Mouse (Mus musculus) hindbrain, postnatal 0 days (tissue): ENCODE results near the gene Fibp. TPM values are rescaled to one million over a fixed set of nuclear protein-coding genes. Genes with fewer than 3 reads are reported as not detected.
"Not testable (repeated sequence)": the region's sequence is repeated elsewhere in the genome, so short reads cannot be mapped to it uniquely, and the experiment has no call there.

Experiments
- ATAC-seq: fragments of 200-750 bp; cut with Nextera tagmentation; 2 replicates; pipeline ENCODE4 v1.8.0; 2017; ENCODE audit warnings: mild to moderate bottlenecking, moderate TSS enrichment, moderate library complexity
- DNase-seq: peaks from one replicate; pipeline ENCODE4 v3.0.0-alpha.2; 2015; ENCODE audit warnings: low spot score
- H3K27ac ChIP-seq: fragments of 300-500 bp; sonication (generic); 2 replicates; pipeline ENCODE4 v1.5.1; 2014; ENCODE audit warnings: mild to moderate bottlenecking
- H3K27me3 ChIP-seq: fragments of 300-500 bp; sonication (generic); 2 replicates; pipeline ENCODE4 v1.6.1; 2014; ENCODE audit warnings: low read length, mixed read lengths; ENCODE audit not compliant: insufficient read depth
- H3K36me3 ChIP-seq: fragments of 300-500 bp; sonication (generic); 2 replicates; pipeline ENCODE4 v1.6.1; 2014; ENCODE audit warnings: low read length, mixed read lengths; ENCODE audit not compliant: insufficient read depth
- H3K4me1 ChIP-seq: fragments of 300-500 bp; sonication (generic); 2 replicates; pipeline ENCODE4 v1.6.1; 2014; ENCODE audit warnings: antibody characterized with exemption, low read length, mixed read lengths; ENCODE audit not compliant: insufficient read depth
- H3K4me2 ChIP-seq: fragments of 300-500 bp; sonication (generic); 2 replicates; pipeline ENCODE4 v1.6.1; 2014; ENCODE audit warnings: low read depth, mild to moderate bottlenecking, low read length, moderate library complexity, mixed read lengths
- H3K4me3 ChIP-seq: fragments of 300-500 bp; sonication (generic); 2 replicates; pipeline ENCODE4 v1.5.1; 2014; ENCODE audit warnings: low read length
- H3K9ac ChIP-seq: fragments of 300-500 bp; sonication (generic); replicated peaks from 2 replicates; pipeline ENCODE4 v1.6.1; 2014; ENCODE audit warnings: mild to moderate bottlenecking, low read length, moderate library complexity, mixed read lengths
- H3K9me3 ChIP-seq: fragments of 300-500 bp; sonication (generic); 2 replicates; pipeline ENCODE4 v1.6.1; 2016; ENCODE audit warnings: low read length, mixed read lengths
- CTCF ChIP-seq: IDR thresholded peaks from 2 replicates; pipeline ENCODE4 v1.5.1; 2016; ENCODE audit warnings: antibody characterized with exemption, control low read depth, low read depth
- WGBS: fragments of 180-500 bp; shearing (Covaris S2); extraction: QIAGEN DNeasy Blood & Tissue Kit; methylation state at CpG from one replicate; pipeline ENCODE4 v1.1.7; 2014; 5-methylcytosine and 5-hydroxymethylcytosine counted together
- polyA plus RNA-seq: library from polyadenylated mRNA; unstranded; fragments of >200 nt; fragmentation: Nextera tagmentation; extraction: Ambion mirVana; gene quantifications from 2 replicates; pipeline ENCODE4 v1.2.1, GENCODE M21; 2015
- total RNA-seq: library from RNA; depleted of rRNA; stranded (reverse); fragments of >200 nt; gene quantifications from 2 replicates; pipeline ENCODE4 v1.2.3, GENCODE M21; 2014

Fibp gene
- total and polyA plus RNA-seq, 2 experiments from 2014 or later = 103 to 172 TPM

DNA sequence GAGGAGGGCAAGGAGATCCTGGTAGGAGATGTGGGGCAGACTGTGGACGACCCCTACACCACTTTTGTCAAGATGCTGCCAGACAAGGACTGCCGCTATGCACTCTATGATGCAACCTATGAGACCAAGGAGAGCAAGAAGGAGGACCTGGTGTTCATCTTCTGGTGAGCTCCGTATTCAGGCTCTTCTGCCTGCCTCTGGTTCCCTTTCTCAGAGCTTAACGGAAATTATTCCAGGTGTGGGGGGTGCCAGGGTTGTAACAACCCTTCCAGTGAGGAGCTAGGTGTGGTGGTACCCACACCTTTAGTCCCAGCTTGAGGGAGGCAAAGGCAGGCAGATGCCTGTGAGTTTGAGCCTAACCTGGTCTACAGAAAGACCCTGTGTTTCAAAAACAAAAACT lies 32.2 kb downstream of the Fibp start:
- Histone ChIP-seq H3K9ac (no peak overlapping the region), H3K36me3 (peaks cover 45% of the 10 kb centered on the region), H3K4me3 (no peak overlapping the region), H3K4me2 (no peak overlapping the region), H3K27me3 (no peaks in the 10 kb centered on the region), H3K4me1 (peaks cover 8% of the 10 kb centered on the region), H3K27ac (no peak overlapping the region), H3K9me3 (no peaks in the 10 kb centered on the region)
- 88% methylated on average over 4 of the region's 4 CpGs for WGBS
- no peak for ATAC-seq
- DNase-seq = no peak
- no peak for TF ChIP-seq CTCF

DNA sequence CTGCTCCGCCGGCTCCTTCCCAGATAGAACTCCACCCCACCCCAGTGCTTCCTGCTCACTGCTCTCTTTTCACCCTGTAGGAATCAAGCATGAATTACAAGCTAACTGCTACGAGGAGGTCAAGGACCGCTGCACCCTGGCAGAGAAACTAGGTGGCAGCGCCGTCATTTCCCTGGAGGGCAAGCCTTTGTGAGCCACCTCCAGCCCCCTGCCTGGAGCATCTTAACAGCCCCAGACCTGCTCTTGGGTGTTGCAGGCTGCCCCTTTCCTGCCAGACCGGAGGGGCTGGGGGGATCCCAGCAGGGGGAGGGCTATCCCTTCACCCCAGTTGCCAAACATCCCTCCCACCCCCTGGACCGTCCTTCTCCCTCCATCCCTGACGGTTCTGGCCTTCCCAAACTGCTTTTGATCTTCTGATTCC lies 32.9 kb downstream of the Fibp start:
- not testable (repeated sequence) for H3K27me3 ChIP-seq, H3K9ac ChIP-seq, DNase-seq, H3K4me3 ChIP-seq, H3K4me1 ChIP-seq, ATAC-seq, H3K4me2 ChIP-seq, H3K27ac ChIP-seq, H3K9me3 ChIP-seq
- H3K36me3 ChIP-seq = peaks cover 48% of the 10 kb centered on the region
- 54% methylated on average over 9 of the region's 9 CpGs for WGBS

DNA sequence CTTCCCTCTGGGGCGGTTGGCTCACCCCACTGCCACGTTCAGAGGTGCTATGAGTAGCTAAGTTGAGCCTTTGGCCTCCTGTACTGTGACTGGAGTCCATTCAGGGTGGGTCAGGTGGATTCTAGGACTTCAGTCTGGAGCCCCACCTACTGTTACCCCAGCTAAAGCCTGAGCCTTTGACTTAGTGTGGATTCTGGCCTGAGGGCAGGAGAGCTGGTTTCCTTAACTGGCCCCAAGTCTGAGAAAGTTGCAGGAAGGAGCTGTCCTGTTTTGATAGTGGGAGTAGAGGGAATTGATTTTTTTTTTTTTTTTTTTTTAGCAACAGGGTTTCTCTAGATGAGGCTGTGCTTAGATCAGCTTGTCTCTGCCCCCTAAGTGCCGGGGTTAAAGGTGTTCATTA lies 33.9 kb downstream of the Fibp start:
- DNase-seq (no peak), ATAC-seq (no peak)
- Histone ChIP-seq H3K9me3 (no peaks in the 10 kb centered on the region), H3K4me2 (no peak overlapping the region), H3K27ac (no peak overlapping the region), H3K27me3 (no peaks in the 10 kb centered on the region), H3K4me3 (no peak overlapping the region), H3K36me3 (peaks cover 48% of the 10 kb centered on the region), H3K9ac (no peak overlapping the region), H3K4me1 (peaks cover 6% of the 10 kb centered on the region)
- 89% methylated on average over 3 of the region's 3 CpGs for WGBS
- no peak for TF ChIP-seq CTCF

DNA sequence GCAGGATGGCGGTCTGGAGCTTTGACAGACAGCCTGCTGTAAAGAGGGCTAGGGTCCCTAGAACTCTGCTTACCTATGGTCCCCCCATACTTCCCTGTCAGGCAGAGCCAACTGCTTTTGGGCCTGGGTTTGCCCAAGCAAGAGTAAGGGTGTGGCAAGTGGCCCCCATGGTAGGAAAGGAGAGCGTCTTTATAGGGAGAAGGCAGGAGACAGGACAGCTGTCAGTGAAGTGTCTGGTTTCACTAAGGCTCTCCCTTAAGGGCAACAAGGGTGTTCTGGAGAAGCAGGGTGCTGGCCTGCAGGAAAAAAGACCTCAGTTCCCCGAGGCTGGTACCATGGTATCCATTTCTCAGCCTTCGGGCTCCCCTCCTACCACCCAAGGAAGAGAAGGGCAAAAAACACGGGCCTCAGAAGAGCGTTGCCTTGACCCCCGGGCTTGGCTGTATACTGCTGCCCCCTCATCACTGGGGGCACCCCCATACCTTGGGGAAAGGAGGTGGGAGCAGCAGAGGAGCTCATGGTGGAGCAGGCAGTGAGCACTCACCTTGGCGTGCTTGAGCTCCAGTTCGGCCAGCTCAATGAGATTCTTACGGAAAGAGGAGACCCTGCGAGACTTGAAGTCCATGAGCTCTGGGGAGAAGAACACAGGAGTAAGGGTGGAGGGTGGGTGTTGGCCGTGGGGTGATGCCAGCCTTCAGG lies 35.1 kb downstream of the Fibp start:
- Histone ChIP-seq H3K27me3 (no peaks in the 10 kb centered on the region), H3K4me3 (no peak overlapping the region), H3K4me2 (no peak overlapping the region), H3K4me1 (peaks cover 4% of the 10 kb centered on the region; the same call in 1 of the 2 replicates), H3K9me3 (no peaks in the 10 kb centered on the region), H3K27ac (no peak overlapping the region), H3K9ac (no peak overlapping the region), H3K36me3 (peaks cover 48% of the 10 kb centered on the region)
- ATAC-seq = no peak
- TF ChIP-seq CTCF = no peak
- DNase-seq = no peak
- 84% methylated on average over 12 of the region's 12 CpGs for WGBS

DNA sequence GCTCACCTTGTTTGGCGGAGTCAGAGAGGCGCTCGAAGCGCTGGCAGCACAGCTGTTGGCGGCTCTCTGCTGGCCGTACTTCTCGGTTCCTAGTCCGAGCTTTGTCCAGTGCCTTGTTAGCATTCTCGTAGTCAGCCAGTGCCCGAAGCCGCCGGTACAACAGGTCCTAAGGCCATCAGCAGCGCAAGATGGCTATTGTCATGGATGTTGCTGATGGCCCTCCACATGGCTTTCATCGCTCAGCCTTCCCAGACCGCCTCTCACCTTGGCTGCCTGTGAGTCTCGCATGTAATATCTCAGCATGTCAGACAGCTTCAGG lies 35.6 kb downstream of the Fibp start:
- TF ChIP-seq CTCF = no peak
- no peak for DNase-seq
- Histone ChIP-seq H3K27ac (no peak overlapping the region), H3K4me3 (no peak overlapping the region), H3K36me3 (peaks cover 48% of the 10 kb centered on the region), H3K4me2 (no peak overlapping the region), H3K9ac (no peak overlapping the region), H3K4me1 (peaks cover 4% of the 10 kb centered on the region; the same call in 1 of the 2 replicates), H3K27me3 (no peaks in the 10 kb centered on the region), H3K9me3 (no peaks in the 10 kb centered on the region)
- ATAC-seq = no peak
- 82% methylated on average over 16 of the region's 16 CpGs for WGBS

DNA sequence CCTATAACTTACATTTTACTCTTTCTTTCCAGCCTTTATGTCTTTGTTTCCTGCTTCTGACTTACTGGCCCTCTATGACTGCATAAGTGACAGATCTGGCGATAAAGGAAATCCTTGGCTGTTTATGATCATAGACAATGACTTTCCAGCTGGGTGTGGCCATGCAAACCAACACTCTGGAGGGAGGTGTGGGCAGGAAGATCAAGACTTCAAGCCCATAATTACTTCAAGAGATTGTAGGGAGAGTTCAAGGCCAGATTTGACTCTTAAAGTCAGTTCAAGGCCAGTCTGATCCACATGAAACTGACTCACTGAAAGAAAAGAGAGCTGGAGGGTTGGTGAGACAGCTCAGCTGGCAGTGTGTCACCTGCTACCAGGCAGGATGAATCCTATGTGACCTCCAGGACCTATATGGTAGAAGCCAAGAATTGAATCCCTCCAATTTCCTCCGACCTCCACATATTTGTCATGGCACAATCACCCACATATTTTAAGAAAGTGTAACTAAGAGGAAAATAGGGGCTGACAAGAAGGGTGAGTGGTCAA lies 40.0 kb downstream of the Fibp start:
- ATAC-seq (no peak), DNase-seq (no peak)
- no peaks in the 10 kb centered on the region for H3K9me3 ChIP-seq
- H3K4me1 ChIP-seq = no peaks in the 10 kb centered on the region
- 91% methylated on average over 2 of the region's 2 CpGs for WGBS
- peaks cover 23% of the 10 kb centered on the region for H3K36me3 ChIP-seq
- no peak for TF ChIP-seq CTCF
- H3K27ac ChIP-seq = no peak overlapping the region
- H3K9ac ChIP-seq = no peak overlapping the region
- H3K4me3 ChIP-seq = no peak overlapping the region
- H3K4me2 ChIP-seq = no peak overlapping the region
- H3K27me3 ChIP-seq = no peaks in the 10 kb centered on the region

DNA sequence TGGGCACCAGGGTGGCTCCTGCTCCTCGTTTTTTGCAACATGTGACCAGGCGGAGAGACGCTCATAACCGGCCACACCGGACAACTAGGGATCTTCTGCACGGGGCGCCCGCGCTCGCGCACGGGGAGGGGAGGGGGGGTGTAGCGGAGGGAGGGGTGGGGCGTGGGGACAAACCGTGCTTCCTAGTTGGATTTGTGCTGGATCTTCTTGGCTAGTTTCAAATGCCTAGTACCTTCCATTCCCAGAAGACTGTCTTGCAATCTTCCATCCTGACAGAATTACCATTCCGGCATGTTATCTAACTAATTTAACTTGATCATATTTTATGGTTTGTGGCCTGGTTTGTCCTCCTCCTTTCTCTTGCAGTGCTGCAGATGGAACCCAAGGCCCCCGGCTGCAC lies 43.3 kb downstream of the Fibp start, which contains the start of gene 1700020D05Rik:
Gene 1700020D05Rik (minus strand): TSS at position 101 of the 400 bp plus-strand sequence.
- H3K36me3 ChIP-seq = no peaks in the 10 kb centered on the region
- no peak for TF ChIP-seq CTCF
- H3K9me3 ChIP-seq = no peaks in the 10 kb centered on the region
- H3K4me1 ChIP-seq = no peaks in the 10 kb centered on the region
- no peak within 1 kb of the TSS for H3K9ac ChIP-seq
- no peak within 1 kb of the TSS for H3K27ac ChIP-seq
- H3K4me3 ChIP-seq = no peak within 1 kb of the TSS
- 62% methylated on average over 17 of the region's 17 CpGs for WGBS
- H3K27me3 ChIP-seq = no peaks in the 10 kb centered on the region
- no peak within 1 kb of the TSS for H3K4me2 ChIP-seq
- ATAC-seq (no peak), DNase-seq (no peak)
